ENCODE assay signal across 9 mouse cellular contexts in the genomic region with DNA sequence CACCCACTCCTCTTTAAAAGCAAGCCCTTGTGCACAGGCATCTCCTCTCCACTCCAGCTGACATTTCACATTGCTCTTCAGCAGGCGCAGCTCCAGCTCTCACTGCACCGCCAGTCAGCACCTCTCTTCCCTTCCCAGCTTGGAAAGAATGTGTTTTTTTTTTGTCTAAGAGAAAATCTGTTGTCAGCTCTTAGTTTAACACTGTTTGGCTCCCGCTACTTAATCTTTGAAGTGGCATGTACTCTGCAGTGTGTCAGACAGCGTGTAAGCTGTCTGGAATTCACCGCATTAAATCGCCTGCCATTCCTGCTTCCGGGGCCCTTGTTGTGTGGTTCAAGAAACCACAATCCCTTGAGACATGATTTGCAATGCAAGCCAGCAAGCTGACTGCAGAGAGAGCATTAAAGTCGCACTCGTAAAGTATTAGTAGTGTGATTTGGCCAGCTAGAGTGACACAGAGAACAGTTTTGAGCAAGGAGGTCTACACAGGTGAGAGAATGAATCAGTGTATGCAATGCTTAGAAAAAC.
DNase-seq lines count a peak whose midpoint lies in the region; ATAC-seq and TF ChIP-seq lines count a peak whose summit lies in the region.
"Had no signal": no experiment of that assay in that cellular context is flagged by ENCODE, and none has a peak within 500 bp of the region (broad histone marks: within the 10 kb centered on the region; RNA-seq: fewer than 3 reads in every experiment).

No protein-coding gene starts in this region.

- TF ChIP-seq CTCF in hindbrain, postnatal 0 days (IDR thresholded peaks at IDR 0.05; ENCODE audit: low read depth), result no peak

- ATAC-seq in heart, embryonic 11.5 days (replicated peaks; ENCODE audit: insufficient number of reproducible peaks, low FRiP score, low TSS enrichment), result peak; percentile 77
- ATAC-seq in hindbrain, postnatal 0 days, result peak; percentile 70

- intact Hi-C loops in heart, postnatal 14 days (cut with DNase I), result no loop called here

- H3K4me1 ChIP-seq in heart, embryonic 11.5 days (ENCODE audit: control insufficient read depth, insufficient read depth, low read length), result no peaks in the 10 kb centered on the region
- no peaks in the 10 kb centered on the region for H3K4me1 ChIP-seq in hindbrain, postnatal 0 days (ENCODE audit: insufficient read depth, low read length)
- H3K4me1 ChIP-seq: embryonic facial prominence, embryonic 12.5 days had no signal

- no peaks in the 10 kb centered on the region for H3K36me3 ChIP-seq in heart, embryonic 11.5 days (ENCODE audit: control insufficient read depth, insufficient read depth, low read length)
- H3K36me3 ChIP-seq in hindbrain, postnatal 0 days (ENCODE audit: insufficient read depth, low read length), result no peaks in the 10 kb centered on the region
- H3K36me3 ChIP-seq: embryonic facial prominence, embryonic 12.5 days had no signal

- DNase-seq in heart, postnatal 14 days, result no peak
- peak; percentile 1 for DNase-seq in 3134 (ENCODE audit: extremely low read depth, insufficient read length, low spot score)
- DNase-seq in cerebellum, postnatal 25 days, result peak; percentile 66 to 71
- DNase-seq in hindbrain, postnatal 0 days (ENCODE audit: low spot score), result peak; percentile 66
- no peak for DNase-seq in thymus, postnatal 36 days
- no peak for DNase-seq in urinary bladder, postnatal 25 days (ENCODE audit: low spot score)
- DNase-seq in adrenal gland, adult 2 months, result no peak

- WGBS in heart, embryonic 11.5 days (ENCODE audit: insufficient replicate concordance), result 25% methylated on average over 9 of the region's 9 CpGs
- 16% methylated on average over 9 of the region's 9 CpGs for WGBS in hindbrain, postnatal 0 days

- no peak overlapping the region for H3K9ac ChIP-seq in heart, embryonic 11.5 days (ENCODE audit: low read depth, low read length)
- H3K9ac ChIP-seq in hindbrain, postnatal 0 days (replicated peaks; ENCODE audit: low read length), result no peak overlapping the region
- H3K9ac ChIP-seq: embryonic facial prominence, embryonic 12.5 days had no signal

- peak overlapping the region; percentile 21 for H3K4me2 ChIP-seq in heart, embryonic 11.5 days
- peak overlapping the region; percentile 34 for H3K4me2 ChIP-seq in hindbrain, postnatal 0 days (ENCODE audit: low read depth, low read length)
- H3K4me2 ChIP-seq: embryonic facial prominence, embryonic 12.5 days had no signal

- H3K4me3 ChIP-seq in heart, embryonic 11.5 days (ENCODE audit: low read depth, low read length), result no peak overlapping the region
- H3K4me3 ChIP-seq in hindbrain, postnatal 0 days (ENCODE audit: low read length), result no peak overlapping the region
- H3K4me3 ChIP-seq: embryonic facial prominence, embryonic 12.5 days had no signal

- peak overlapping the region; percentile 70 for H3K27ac ChIP-seq in heart, embryonic 11.5 days (ENCODE audit: low read depth, low read length)
- H3K27ac ChIP-seq in hindbrain, postnatal 0 days, result peak overlapping the region; percentile 56; the same call in 1 of the 2 replicates
- H3K27ac ChIP-seq: embryonic facial prominence, embryonic 12.5 days had no signal

- no peaks in the 10 kb centered on the region for H3K27me3 ChIP-seq in heart, embryonic 11.5 days (ENCODE audit: control insufficient read depth, insufficient read depth, low read length)
- no peaks in the 10 kb centered on the region for H3K27me3 ChIP-seq in hindbrain, postnatal 0 days (ENCODE audit: insufficient read depth, low read length)
- H3K27me3 ChIP-seq: embryonic facial prominence, embryonic 12.5 days had no signal

- H3K9me3 ChIP-seq in heart, embryonic 11.5 days (replicated peaks; ENCODE audit: control insufficient read depth, low read length), result no peaks in the 10 kb centered on the region
- H3K9me3 ChIP-seq in hindbrain, postnatal 0 days (ENCODE audit: low read length), result no peaks in the 10 kb centered on the region
- H3K9me3 ChIP-seq: embryonic facial prominence, embryonic 12.5 days had no signal

Comparison
In these comparisons a context has a peak if more than half of its experiments do, and no peak if none do; other contexts are left out.
1. DNase-seq: peak in 3134 (single experiment), cerebellum, postnatal 25 days (2 of 2) and hindbrain, postnatal 0 days (single experiment); none in heart, postnatal 14 days (0 of 2), thymus, postnatal 36 days (0 of 2), urinary bladder, postnatal 25 days (single experiment) and adrenal gland, adult 2 months (single experiment).